Mouse (Mus musculus) thymus, adult 18-20 months (tissue): Measurements from ENCODE around the gene Gng10.

Source experiments
- DNase-seq, 2 experiments: peaks; one replicate each; pipeline ENCODE4 v3.0.0; 2022; ENCODE audit warnings: mixed read lengths in 2 of 2

The Gng10 gene

DNA sequence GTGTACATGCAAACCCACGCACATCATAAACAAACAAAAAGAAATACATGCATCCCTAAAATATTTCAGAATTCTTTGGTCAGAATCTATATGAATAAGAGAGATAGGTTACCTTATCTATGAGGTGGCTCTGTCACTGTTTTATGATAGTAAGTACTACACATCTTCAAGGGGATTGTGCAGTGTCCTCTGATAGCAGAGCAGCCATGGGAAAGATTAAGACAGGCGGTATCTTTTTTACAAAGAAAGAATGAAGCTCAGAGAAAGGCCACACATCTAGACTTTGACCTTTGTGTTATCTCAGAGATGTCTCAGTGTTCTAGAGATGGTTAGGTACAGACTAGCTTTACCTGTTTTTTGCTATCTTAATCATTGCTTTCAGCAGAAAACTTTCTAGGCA lies 18.0 kb upstream of the Gng10 start:
- no peak for DNase-seq

DNA sequence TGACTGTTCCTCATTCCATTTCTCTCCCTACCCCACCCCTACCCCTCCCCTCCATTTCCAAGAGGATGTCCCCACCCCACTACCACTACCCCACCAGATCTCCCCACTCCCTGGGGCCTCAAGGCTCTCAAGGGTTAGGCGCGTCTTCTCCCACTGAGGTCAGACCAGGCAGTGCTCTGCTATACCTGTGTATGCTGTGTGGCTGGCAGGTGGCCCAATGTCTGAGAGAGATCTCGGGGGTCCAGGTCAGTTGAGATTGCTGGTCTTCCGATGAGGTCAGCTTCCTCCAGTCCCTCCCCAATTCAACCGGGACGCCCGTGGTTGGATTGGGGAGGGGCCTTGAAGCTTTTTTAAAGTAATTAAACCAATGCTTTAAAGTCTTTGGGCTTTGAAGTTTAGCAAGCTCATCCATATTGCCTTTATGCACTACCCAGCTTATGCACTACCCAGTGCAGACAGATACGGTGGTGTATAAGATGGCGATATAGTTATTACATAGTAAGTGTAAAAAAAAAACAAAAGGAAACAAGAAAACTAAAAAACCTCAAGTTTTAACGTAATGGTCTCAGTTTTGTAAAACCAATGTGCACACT lies 467 bp upstream of the Gng10 start:
- peak in 1 of 2 experiments; percentile 13 for DNase-seq

DNA sequence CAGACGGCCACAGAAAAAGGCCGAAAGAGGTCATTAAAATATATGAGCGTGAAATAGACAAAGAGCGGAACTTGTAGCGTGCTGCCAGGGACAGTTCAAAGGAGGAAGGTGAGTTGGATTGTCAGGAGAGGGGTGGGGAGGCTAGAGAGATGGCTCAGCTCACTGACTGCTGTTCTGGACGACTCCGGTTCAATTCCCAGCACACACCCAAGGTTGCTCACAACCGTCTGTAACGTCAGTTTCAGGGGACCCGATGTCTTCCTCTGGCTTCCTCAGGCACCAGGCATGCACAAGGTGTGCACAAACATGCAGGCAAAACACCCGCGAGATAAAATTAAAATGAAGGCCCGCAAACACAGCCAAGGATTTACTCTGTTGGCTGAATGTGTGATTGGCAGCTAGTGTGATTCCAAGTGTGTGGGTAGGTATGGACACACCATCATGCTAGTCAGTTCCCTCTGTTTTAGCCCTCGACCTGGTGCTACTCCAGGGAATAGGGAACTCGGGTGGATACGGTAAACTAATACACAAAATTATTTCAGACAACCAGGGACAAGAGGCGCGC lies 980 bp downstream of the Gng10 start:
- no peak for DNase-seq

DNA sequence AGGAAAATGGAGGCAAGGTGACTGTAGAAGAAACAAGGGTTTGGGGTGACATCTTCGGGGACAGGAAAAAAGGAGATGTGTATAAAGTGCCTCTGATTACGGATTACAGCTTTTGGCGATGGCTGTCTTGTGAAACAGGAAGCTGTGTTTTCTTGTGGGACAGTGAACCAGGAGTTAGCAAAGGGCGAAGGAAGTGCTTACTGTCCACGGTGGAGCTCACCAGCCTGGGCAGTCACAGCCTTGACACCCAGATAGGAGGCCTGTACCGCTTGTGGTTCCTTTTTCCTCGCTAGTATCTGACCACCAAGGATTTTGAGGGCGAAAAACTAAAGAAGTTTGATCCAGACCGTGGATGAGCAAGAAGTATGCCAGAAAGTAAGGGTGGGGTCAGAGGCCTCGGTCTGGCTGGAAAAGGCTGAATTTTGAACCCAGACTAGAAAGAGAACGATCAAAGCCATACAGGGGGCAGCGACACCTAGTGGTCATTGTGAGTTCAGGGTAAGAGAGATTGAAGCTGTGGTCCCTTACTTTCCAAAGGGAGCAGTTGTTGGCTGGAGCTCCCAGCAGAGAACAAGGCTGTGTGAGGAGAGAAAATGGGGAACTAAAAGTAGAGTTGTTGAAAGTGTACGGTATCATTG lies 1.7 kb downstream of the Gng10 start:
- DNase-seq, result peak; percentile 31 to 63

GRCm38 (mm10) chr4:59037525-59037924 lies 2.6 kb downstream of the Gng10 start:
- no peak for DNase-seq

- DNase-seq, result no peak
Measured at GRCm38 (mm10) chr4:59040397-59041287, 5.8 kb downstream of the Gng10 start.

- DNase-seq, result no peak
Measured at GRCm38 (mm10) chr4:59043074-59043473, 8.2 kb downstream of the Gng10 start.

DNA sequence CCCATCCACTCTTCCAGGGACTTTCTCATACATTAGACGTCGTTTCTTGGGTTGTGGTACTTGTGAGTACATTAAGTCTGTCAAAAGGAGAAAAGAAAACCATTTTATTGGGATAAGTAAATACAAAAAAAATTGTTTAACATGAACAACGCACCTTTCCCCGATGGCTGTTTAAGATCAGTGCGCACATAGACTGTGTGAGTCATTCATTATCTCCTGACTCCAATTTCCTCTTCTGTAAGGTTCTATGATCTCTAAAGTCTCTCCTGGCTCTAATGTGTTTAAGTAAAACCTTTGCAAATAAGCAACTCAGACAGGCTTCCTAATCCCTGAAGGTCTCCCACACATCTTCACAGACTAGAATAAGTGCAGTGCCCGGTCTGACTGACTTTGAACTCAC lies 9.0 kb downstream of the Gng10 start:
- no peak for DNase-seq

DNA sequence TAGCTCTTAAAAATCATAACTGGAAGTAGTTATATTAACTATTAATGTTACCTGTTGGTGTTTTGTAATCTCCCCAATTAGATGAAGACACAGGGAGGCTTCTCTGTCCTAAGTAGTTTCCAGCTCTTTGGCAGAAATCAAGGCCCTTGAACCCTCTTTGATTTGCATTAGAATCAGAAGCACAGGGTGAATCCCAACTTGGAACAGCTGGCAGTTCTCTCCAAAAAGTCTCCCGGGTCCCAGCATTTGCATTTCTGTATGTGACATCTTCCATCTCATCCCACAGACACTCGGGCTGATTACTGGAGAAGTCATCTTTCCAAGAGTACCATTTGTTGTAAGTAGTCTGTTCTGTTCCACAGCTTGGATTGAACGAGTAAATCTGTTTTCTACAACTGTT lies 12.3 kb downstream of the Gng10 start:
- no peak for DNase-seq

GRCm38 (mm10) chr4:59051081-59051480 lies 16.2 kb downstream of the Gng10 start:
- DNase-seq, result no peak

GRCm38 (mm10) chr4:59057929-59058328 lies 23.0 kb downstream of the Gng10 start:
- DNase-seq, result no peak

DNA sequence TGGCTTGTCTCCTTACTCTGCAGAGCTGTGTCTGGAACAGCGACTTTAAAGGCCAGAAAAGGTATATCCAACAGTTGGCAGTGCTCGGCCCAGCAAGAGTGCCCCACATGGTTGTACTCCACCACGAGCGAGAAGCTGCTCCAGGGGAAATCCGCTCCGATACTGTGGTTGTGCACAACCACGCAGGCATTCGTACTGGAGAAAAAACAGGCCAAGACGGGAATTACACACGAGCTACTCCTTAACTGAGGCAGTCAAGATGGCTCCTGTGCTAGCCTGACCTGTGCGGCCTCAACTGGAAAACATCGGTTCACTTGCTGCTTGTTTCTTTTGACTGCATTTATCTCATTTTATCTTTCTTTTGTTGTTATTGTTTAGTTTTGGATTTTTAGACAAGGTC lies 27.6 kb downstream of the Gng10 start:
- no peak for DNase-seq

DNA sequence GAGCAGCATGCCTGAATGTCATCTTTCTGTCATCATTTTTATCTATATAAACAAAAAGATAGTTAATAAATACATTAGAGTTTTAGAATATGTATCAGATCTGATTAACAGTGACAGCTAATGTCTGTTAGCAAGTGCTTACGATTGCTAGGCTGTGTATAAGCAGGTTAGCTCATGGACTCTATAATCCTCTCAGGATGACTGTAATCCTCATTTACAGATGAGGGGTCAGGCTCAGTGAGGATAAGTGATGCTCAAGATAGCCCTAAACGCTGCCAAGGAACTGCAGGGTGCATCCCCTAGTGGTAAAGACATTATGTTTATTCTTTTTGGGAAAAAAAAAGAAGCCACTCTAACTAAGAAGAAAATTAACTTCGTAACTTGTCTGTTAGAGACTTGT lies 34.4 kb downstream of the Gng10 start:
- no peak for DNase-seq

GRCm38 (mm10) chr4:59083430-59083829 lies 48.5 kb downstream of the Gng10 start:
- no peak for DNase-seq

GRCm38 (mm10) chr4:59089391-59089790 lies 54.5 kb downstream of the Gng10 start:
- no peak for DNase-seq
